Mouse (Mus musculus): Measurements from ENCODE around the gene Atp13a2. TPM values are rescaled to one million over a fixed set of nuclear protein-coding genes. Genes with fewer than 3 reads are reported as not detected.

Gene Atp13a2
- polyA plus RNA-seq, 1 experiment from 2014 or later = 36.0 TPM

- H3K9me3 ChIP-seq (ENCODE audit: control insufficient read depth, low read depth, low read length) = no peaks in the 10 kb centered on the region
- ATAC-seq (ENCODE audit: insufficient number of reproducible peaks, insufficient read depth, low FRiP score, low read depth) = no peak
- H3K36me3 ChIP-seq (ENCODE audit: control insufficient read depth, insufficient read depth, low read length) = no peaks in the 10 kb centered on the region
- H3K27ac ChIP-seq (ENCODE audit: low read length) = peak overlapping the region; percentile 33; the same call in 1 of the 2 replicates
- no peak overlapping the region for H3K9ac ChIP-seq (replicated peaks; ENCODE audit: low read depth, low read length)
- H3K4me2 ChIP-seq (replicated peaks; ENCODE audit: low read depth, low read length) = no peak overlapping the region
- no peak overlapping the region for H3K4me3 ChIP-seq (ENCODE audit: low read depth, low read length)
- H3K4me1 ChIP-seq (ENCODE audit: control insufficient read depth, insufficient read depth, low read length) = peaks cover 8% of the 10 kb centered on the region
- 81% methylated on average over 17 of the region's 17 CpGs for WGBS
- no peaks in the 10 kb centered on the region for H3K27me3 ChIP-seq (ENCODE audit: control insufficient read depth, insufficient read depth, low read length)
Observed at GRCm38 (mm10) chr4:141048810-141049475, 62.3 kb downstream of the Atp13a2 start.

- Histone ChIP-seq H3K9me3 (ENCODE audit: control insufficient read depth, low read depth, low read length) (no peaks in the 10 kb centered on the region), H3K36me3 (ENCODE audit: control insufficient read depth, insufficient read depth, low read length) (no peaks in the 10 kb centered on the region), H3K4me1 (ENCODE audit: control insufficient read depth, insufficient read depth, low read length) (peaks cover 7% of the 10 kb centered on the region), H3K27ac (ENCODE audit: low read length) (no peak overlapping the region; the same call in 1 of the 2 replicates), H3K4me3 (ENCODE audit: low read depth, low read length) (no peak overlapping the region), H3K9ac (replicated peaks; ENCODE audit: low read depth, low read length) (no peak overlapping the region), H3K4me2 (replicated peaks; ENCODE audit: low read depth, low read length) (no peak overlapping the region), H3K27me3 (ENCODE audit: control insufficient read depth, insufficient read depth, low read length) (no peaks in the 10 kb centered on the region)
- 40% methylated on average over 4 of the region's 4 CpGs for WGBS
- ATAC-seq (ENCODE audit: insufficient number of reproducible peaks, insufficient read depth, low FRiP score, low read depth) = no peak
Observed at GRCm38 (mm10) chr4:141049476-141049835, 62.8 kb downstream of the Atp13a2 start.

- no peak overlapping the region for H3K4me2 ChIP-seq (replicated peaks; ENCODE audit: low read depth, low read length)
- H3K9ac ChIP-seq (replicated peaks; ENCODE audit: low read depth, low read length) = no peak overlapping the region
- no peak for ATAC-seq (ENCODE audit: insufficient number of reproducible peaks, insufficient read depth, low FRiP score, low read depth)
Observed at GRCm38 (mm10) chr4:141052442-141052841, 65.8 kb downstream of the Atp13a2 start.

GRCm38 (mm10) chr4:141053138-141053537 is 66.5 kb downstream of the Atp13a2 start:
- Histone ChIP-seq H3K9ac (replicated peaks; ENCODE audit: low read depth, low read length) (no peak overlapping the region), H3K36me3 (ENCODE audit: control insufficient read depth, insufficient read depth, low read length) (peaks cover 7% of the 10 kb centered on the region; the same call in 1 of the 2 replicates), H3K4me2 (replicated peaks; ENCODE audit: low read depth, low read length) (no peak overlapping the region), H3K27ac (ENCODE audit: low read length) (no peak overlapping the region), H3K27me3 (ENCODE audit: control insufficient read depth, insufficient read depth, low read length) (no peaks in the 10 kb centered on the region), H3K9me3 (ENCODE audit: control insufficient read depth, low read depth, low read length) (no peaks in the 10 kb centered on the region), H3K4me3 (ENCODE audit: low read depth, low read length) (no peak overlapping the region), H3K4me1 (ENCODE audit: control insufficient read depth, insufficient read depth, low read length) (peaks cover 3% of the 10 kb centered on the region; the same call in 1 of the 2 replicates)
- WGBS = 49% methylated on average over 8 of the region's 8 CpGs
- ATAC-seq (ENCODE audit: insufficient number of reproducible peaks, insufficient read depth, low FRiP score, low read depth) = no peak

More at GRCm38 (mm10) chr4:141052442-141052841, 65.8 kb downstream of the Atp13a2 start:
- no peak overlapping the region for H3K27ac ChIP-seq (ENCODE audit: low read length)
- peaks cover 7% of the 10 kb centered on the region; the same call in 1 of the 2 replicates for H3K36me3 ChIP-seq (ENCODE audit: control insufficient read depth, insufficient read depth, low read length)
- no peaks in the 10 kb centered on the region for H3K27me3 ChIP-seq (ENCODE audit: control insufficient read depth, insufficient read depth, low read length)
- H3K4me1 ChIP-seq (ENCODE audit: control insufficient read depth, insufficient read depth, low read length) = peaks cover 3% of the 10 kb centered on the region; the same call in 1 of the 2 replicates
- no peaks in the 10 kb centered on the region for H3K9me3 ChIP-seq (ENCODE audit: control insufficient read depth, low read depth, low read length)
- 87% methylated on average over 12 of the region's 12 CpGs for WGBS
- no peak overlapping the region for H3K4me3 ChIP-seq (ENCODE audit: low read depth, low read length)

GRCm38 (mm10) chr4:141053568-141054161 is 67.0 kb downstream of the Atp13a2 start:
- 0 out of 2 replicates have a peak, but pooled peaks have one; percentile 11 for ATAC-seq (ENCODE audit: insufficient number of reproducible peaks, insufficient read depth, low FRiP score, low read depth)
- peaks cover 3% of the 10 kb centered on the region; the same call in 1 of the 2 replicates for H3K4me1 ChIP-seq (ENCODE audit: control insufficient read depth, insufficient read depth, low read length)
- 44% methylated on average over 17 of the region's 17 CpGs for WGBS
- no peaks in the 10 kb centered on the region for H3K9me3 ChIP-seq (ENCODE audit: control insufficient read depth, low read depth, low read length)
- no peak overlapping the region for H3K4me2 ChIP-seq (replicated peaks; ENCODE audit: low read depth, low read length)
- H3K27me3 ChIP-seq (ENCODE audit: control insufficient read depth, insufficient read depth, low read length) = no peaks in the 10 kb centered on the region
- no peak overlapping the region for H3K9ac ChIP-seq (replicated peaks; ENCODE audit: low read depth, low read length)
- H3K4me3 ChIP-seq (ENCODE audit: low read depth, low read length) = no peak overlapping the region
- no peak overlapping the region for H3K27ac ChIP-seq (ENCODE audit: low read length)
- H3K36me3 ChIP-seq (ENCODE audit: control insufficient read depth, insufficient read depth, low read length) = peaks cover 7% of the 10 kb centered on the region; the same call in 1 of the 2 replicates

Other genes starting within 250 kb of the Atp13a2 start
- gene Padi6, start 244.2 kb upstream of the Atp13a2 start, polyA plus RNA-seq (2014; fragmentation: Nextera tagmentation; extraction: Ambion mirVana) = not detected in 2 replicates
- gene Padi4, start 212.6 kb upstream of the Atp13a2 start, polyA plus RNA-seq (2014; fragmentation: Nextera tagmentation; extraction: Ambion mirVana) = 1.1 and 1.7 TPM in 2 replicates
- gene Padi3, start 176.2 kb upstream of the Atp13a2 start, polyA plus RNA-seq (2014; fragmentation: Nextera tagmentation; extraction: Ambion mirVana) = not detected in 2 replicates
- 0.08 and 0.13 TPM in 2 replicates for gene Padi1, start 141.1 kb upstream of the Atp13a2 start, polyA plus RNA-seq (2014; fragmentation: Nextera tagmentation; extraction: Ambion mirVana)
- gene Padi2, start 80.5 kb upstream of the Atp13a2 start, polyA plus RNA-seq (2014; fragmentation: Nextera tagmentation; extraction: Ambion mirVana) = 0.88 and 1.5 TPM in 2 replicates
- 388 and 401 TPM in 2 replicates for gene Sdhb, start 25.7 kb upstream of the Atp13a2 start, polyA plus RNA-seq (2014; fragmentation: Nextera tagmentation; extraction: Ambion mirVana)
- 633 and 721 TPM in 2 replicates for gene Mfap2, start 23.5 kb downstream of the Atp13a2 start, polyA plus RNA-seq (2014; fragmentation: Nextera tagmentation; extraction: Ambion mirVana)
- gene Crocc, start 73.7 kb downstream of the Atp13a2 start, polyA plus RNA-seq (2014; fragmentation: Nextera tagmentation; extraction: Ambion mirVana) = 5.9 and 7.4 TPM in 2 replicates
- 67.0 and 77.1 TPM in 2 replicates for gene Necap2, start 91.5 kb downstream of the Atp13a2 start, polyA plus RNA-seq (2014; fragmentation: Nextera tagmentation; extraction: Ambion mirVana)
- gene Spata21, start 101.5 kb downstream of the Atp13a2 start, polyA plus RNA-seq (2014; fragmentation: Nextera tagmentation; extraction: Ambion mirVana) = 0.30 and 0.59 TPM in 2 replicates
- gene Szrd1, start 152.9 kb downstream of the Atp13a2 start, polyA plus RNA-seq (2014; fragmentation: Nextera tagmentation; extraction: Ambion mirVana) = 35.3 and 35.4 TPM in 2 replicates
- gene Fbxo42, start 161.0 kb downstream of the Atp13a2 start, polyA plus RNA-seq (2014; fragmentation: Nextera tagmentation; extraction: Ambion mirVana) = 29.6 and 30.4 TPM in 2 replicates
- 5.2 and 6.5 TPM in 2 replicates for gene Rsg1, start 227.1 kb downstream of the Atp13a2 start, polyA plus RNA-seq (2014; fragmentation: Nextera tagmentation; extraction: Ambion mirVana)

Data from stomach, embryonic 14.5 days (tissue).